Mouse (Mus musculus) macrophage (primary cell): ENCODE data around the gene C1rl. TPM values are rescaled to one million over a fixed set of nuclear protein-coding genes. Genes with fewer than 3 reads are reported as not detected.
A peak's percentile ranks its signal among the peaks of the same experiment; 100 is the strongest.
"Not testable (repeated sequence)": the region's sequence is repeated elsewhere in the genome, so short reads cannot be mapped to it uniquely, and the experiment has no call there.

Source experiments
- H3K27ac ChIP-seq: fragments of 350-480 bp; formaldehyde crosslinking; 2 replicates; pipeline ENCODE4 v1.9.0; 2021
- H3K36me3 ChIP-seq: fragments of 350-480 bp; formaldehyde crosslinking; 2 replicates; pipeline ENCODE4 v1.9.0; 2021; ENCODE audit errors: inconsistent target
- H3K4me3 ChIP-seq: fragments of 350-480 bp; formaldehyde crosslinking; 2 replicates; pipeline ENCODE4 v1.9.0; 2021; ENCODE audit errors: inconsistent target
- H3K79me2 ChIP-seq: fragments of 350-480 bp; formaldehyde crosslinking; 2 replicates; pipeline ENCODE4 v1.9.0; 2021; ENCODE audit errors: inconsistent target
- WGBS: methylation state at CpG from one replicate; pipeline ENCODE4 v1.1.7; 2026; ENCODE audit warnings: inconsistent platforms; ENCODE audit not compliant: missing documents; 5-methylcytosine and 5-hydroxymethylcytosine counted together
- polyA plus RNA-seq: library from polyadenylated mRNA; stranded (reverse); fragments of 250-400 nt; gene quantifications from 3 replicates; pipeline ENCODE4 v1.2.4, GENCODE M21; 2018; ENCODE audit warnings: inconsistent platforms

The C1rl gene
- polyA plus RNA-seq, 1 experiment from 2014 or later, result 4.9 TPM

DNA sequence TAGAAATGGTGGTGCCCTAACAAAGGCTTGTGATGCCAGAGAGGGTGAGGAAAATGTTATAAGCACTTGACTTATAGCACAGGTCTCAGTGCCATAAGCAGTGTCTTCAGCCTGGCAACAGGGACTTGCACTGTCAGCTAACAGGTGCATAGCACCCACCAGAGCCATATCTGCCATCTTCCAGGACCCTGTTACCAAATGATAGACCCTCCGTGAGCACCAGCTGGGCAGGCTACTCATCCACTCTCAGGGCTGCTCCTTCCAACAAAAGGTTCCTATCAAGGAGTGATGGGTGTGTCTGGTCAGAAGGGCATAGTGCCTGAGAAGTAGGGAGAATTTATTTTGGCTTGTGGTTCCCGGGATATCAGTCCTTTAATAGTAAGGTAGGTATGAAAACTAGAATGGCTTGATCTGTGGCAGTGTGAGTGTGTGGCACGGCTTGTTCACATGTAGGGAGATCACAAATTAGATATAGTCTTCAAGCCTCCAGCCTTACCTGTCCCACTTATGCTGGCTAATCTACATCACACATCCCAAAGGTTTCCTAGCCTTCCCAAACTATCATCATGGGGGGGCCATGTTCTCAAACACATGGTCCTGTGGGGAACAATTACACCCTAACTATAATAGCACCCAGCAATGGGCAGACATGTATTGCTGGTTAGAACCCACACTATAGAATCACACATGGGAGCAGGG lies 13.9 kb upstream of the C1rl start:
- Histone ChIP-seq H3K4me3 (no peak overlapping the region), H3K27ac (peak overlapping the region; percentile 65; the same call in 1 of the 2 replicates)
- 85% methylated on average over 3 of the region's 3 CpGs for WGBS

GRCm38 (mm10) chr6:124479573-124479930 lies 13.4 kb upstream of the C1rl start:
- WGBS, result 88% methylated on average over 3 of the region's 3 CpGs
- no peak overlapping the region for H3K4me3 ChIP-seq
- no peak overlapping the region for H3K27ac ChIP-seq
- no peaks in the 10 kb centered on the region for H3K79me2 ChIP-seq
- no peaks in the 10 kb centered on the region for H3K36me3 ChIP-seq

More for the DNA sequence above, 13.9 kb upstream of the C1rl start:
- Histone ChIP-seq H3K79me2 (no peaks in the 10 kb centered on the region), H3K36me3 (no peaks in the 10 kb centered on the region)

- H3K4me3 ChIP-seq, result no peak overlapping the region
- H3K79me2 ChIP-seq, result no peaks in the 10 kb centered on the region
- H3K27ac ChIP-seq, result no peak overlapping the region
- 35% methylated on average over 3 of the region's 4 CpGs for WGBS
- no peaks in the 10 kb centered on the region for H3K36me3 ChIP-seq
Measured at GRCm38 (mm10) chr6:124480295-124480694, 12.6 kb upstream of the C1rl start.

DNA sequence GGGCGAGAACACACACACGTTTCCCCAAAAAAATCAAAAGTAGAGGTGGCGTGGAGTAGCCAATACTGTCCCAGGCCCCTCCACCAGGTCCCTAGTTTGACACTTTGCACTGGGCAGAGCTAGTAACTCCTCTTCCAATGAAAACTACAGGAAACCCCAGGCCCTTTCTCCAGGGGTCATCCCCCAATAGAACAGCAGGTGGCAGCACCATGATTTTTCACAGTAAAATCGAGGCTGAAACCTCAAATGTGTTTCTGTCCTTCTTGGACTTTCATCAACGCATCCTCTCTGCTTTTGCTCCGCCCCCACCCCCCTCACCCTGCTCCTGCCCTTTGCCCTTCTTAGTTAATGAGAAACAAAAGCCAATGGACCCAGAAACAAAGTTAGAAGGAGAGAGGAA lies 11.3 kb upstream of the C1rl start:
- Histone ChIP-seq H3K4me3 (no peak overlapping the region), H3K27ac (no peak overlapping the region), H3K79me2 (no peaks in the 10 kb centered on the region), H3K36me3 (no peaks in the 10 kb centered on the region)
- 45% methylated on average over 6 of the region's 6 CpGs for WGBS

- H3K4me3 ChIP-seq, H3K27ac ChIP-seq, H3K79me2 ChIP-seq, H3K36me3 ChIP-seq: not testable (repeated sequence)
- WGBS, result 92% methylated on average over 2 of the region's 3 CpGs
Measured at GRCm38 (mm10) chr6:124483831-124484230, 9.1 kb upstream of the C1rl start.

DNA sequence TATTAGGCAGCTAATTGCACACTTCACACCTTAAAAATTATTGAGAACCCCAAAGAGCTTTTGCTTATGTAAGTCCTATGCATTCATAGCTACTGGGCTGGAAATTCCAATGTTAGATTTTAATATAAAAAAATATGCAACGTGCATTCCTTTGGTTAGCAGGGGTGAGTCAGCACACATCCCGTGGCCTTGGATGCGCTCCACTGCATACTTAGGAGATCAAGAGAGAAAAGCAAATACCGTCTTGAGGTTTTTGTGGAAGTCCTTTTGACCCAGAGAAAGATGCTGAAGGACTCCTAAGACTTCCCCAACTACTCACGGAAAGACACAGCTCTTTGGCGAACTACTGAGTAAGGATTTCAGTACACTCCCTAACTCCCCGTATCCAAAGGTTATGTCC lies 8.1 kb upstream of the C1rl start:
- H3K79me2 ChIP-seq, result no peaks in the 10 kb centered on the region
- H3K27ac ChIP-seq, result no peak overlapping the region
- H3K36me3 ChIP-seq, result no peaks in the 10 kb centered on the region
- H3K4me3 ChIP-seq, result no peak overlapping the region
- WGBS, result 69% methylated on average over 7 of the region's 7 CpGs

DNA sequence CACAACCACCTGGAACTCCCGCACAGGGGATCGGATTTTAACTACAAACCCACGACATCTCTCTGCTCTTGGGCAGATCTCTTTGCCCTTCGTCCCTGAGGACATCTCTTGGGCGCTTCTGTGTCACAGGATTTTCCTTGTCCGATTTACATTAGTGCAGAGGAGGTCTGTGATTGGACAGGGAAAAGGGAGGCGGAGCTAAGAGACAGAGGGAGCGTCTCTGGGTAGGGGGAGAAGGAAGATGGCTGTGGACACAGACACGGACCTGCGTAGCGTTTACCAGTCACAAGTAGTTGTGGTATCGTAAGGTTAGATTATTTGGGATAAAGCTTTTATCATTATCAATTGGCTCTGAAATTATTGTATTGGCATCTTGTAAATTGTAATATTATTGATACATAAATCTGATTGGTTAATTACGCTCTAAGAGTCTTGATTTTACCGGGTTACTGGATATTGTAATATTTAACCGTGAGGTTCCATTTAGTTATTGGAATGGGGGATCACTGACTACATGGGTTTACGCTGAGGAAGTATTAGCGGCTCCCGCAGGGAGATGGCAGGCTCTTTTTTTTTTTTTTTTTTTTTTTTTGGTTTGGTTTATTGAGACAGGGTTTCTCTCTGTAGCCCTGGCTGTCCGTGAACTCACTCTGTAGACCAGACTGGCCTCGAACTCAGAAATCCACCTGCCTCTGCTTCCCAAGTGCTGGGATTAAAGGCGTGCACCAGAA lies 7.3 kb upstream of the C1rl start:
- Histone ChIP-seq H3K4me3 (no peak overlapping the region), H3K36me3 (no peaks in the 10 kb centered on the region), H3K27ac (no peak overlapping the region), H3K79me2 (no peaks in the 10 kb centered on the region)
- WGBS, result 93% methylated on average over 18 of the region's 21 CpGs

DNA sequence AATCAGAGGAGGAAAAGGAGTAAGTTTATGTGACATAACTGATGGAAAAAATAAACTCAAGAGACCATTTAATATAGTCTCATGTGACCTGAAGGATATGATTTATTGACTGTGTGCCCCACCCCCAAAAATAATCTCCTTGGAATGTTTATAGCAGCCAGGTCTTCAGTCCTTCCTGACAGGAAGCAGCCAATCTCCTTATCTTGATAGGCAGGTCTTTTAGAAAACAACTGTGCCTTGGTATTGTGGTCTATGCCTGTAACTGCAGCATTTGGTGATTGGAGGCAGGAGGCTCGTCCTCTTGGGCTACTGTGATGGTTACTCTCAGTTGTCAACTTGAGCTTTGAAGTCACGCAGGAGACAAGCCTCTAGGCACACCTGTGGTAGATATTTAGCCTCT lies 5.4 kb upstream of the C1rl start:
- Histone ChIP-seq H3K79me2 (no peaks in the 10 kb centered on the region), H3K4me3 (no peak overlapping the region), H3K36me3 (no peaks in the 10 kb centered on the region), H3K27ac (no peak overlapping the region)
- 33% methylated on average over 2 of the region's 2 CpGs for WGBS

DNA sequence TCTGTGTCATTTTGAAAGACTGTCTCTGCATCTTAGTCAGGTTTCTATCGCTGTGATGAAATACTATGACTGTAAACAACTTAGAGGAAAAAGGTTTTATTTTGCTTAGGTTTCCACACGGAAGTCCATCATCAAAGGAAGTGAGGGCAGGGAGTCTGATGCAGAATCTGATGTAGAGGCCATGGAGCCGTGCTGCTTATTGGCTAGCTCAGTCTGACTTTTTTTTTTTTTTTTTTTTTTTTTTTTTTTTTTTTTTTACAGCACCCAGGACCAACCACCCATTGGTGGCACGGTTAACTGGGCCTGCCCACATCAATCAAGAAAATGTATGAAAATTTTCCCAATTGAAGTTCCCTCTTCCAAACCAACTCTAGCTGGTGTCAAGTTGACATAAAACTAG lies 4.0 kb upstream of the C1rl start:
- Histone ChIP-seq H3K36me3 (no peaks in the 10 kb centered on the region), H3K27ac (no peak overlapping the region), H3K79me2 (no peaks in the 10 kb centered on the region), H3K4me3 (no peak overlapping the region)
- WGBS, result 84% methylated on average over 3 of the region's 4 CpGs

GRCm38 (mm10) chr6:124491427-124491826 lies 1.5 kb upstream of the C1rl start:
- no peak overlapping the region for H3K27ac ChIP-seq
- H3K79me2 ChIP-seq, result no peaks in the 10 kb centered on the region
- no peak overlapping the region for H3K4me3 ChIP-seq
- no peaks in the 10 kb centered on the region for H3K36me3 ChIP-seq
- 52% methylated on average over 6 of the region's 6 CpGs for WGBS

DNA sequence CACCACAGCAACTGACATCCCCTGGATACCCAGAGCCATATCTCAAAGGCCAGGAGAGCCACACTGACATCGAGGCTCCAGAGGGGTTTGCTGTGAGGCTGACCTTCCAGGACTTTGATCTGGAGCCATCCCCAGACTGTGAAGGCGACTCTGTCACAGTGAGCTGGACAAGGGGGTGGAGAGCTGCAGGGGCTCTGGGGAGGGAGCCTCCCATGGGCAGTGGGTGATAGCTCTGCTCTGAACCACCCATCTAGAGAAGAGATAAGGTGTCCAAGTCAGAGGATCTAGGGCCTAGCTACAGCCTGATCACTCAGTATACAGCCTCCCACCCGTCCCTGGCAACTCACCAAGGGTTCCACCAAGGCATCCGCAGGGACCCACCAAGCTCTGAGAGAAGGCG lies 973 bp downstream of the C1rl start:
- Histone ChIP-seq H3K36me3 (no peaks in the 10 kb centered on the region), H3K27ac (no peak overlapping the region), H3K79me2 (no peaks in the 10 kb centered on the region), H3K4me3 (no peak overlapping the region)
- WGBS, result 89% methylated on average over 5 of the region's 5 CpGs

DNA sequence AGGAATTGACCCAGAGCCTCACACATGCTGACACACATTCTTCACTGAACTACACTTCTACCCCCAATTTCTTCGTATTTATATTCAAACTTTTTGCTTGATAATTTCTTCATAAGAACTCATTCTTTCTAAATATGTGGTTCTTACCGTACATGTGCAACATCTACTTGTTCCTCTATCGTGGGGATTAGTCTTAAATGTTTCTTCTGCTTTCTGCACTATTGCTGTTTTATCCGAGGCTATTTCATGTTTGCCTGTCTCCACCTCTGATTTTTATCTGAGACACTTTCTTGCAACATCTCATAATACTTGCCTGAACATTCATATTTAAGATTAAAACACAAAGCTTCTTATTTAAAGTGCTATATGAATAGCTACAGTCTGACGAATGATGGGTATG lies 3.1 kb downstream of the C1rl start:
- no peak overlapping the region for H3K27ac ChIP-seq
- no peaks in the 10 kb centered on the region for H3K79me2 ChIP-seq
- H3K36me3 ChIP-seq, result no peaks in the 10 kb centered on the region
- 15% methylated on average over 5 of the region's 5 CpGs for WGBS
- H3K4me3 ChIP-seq, result no peak overlapping the region

DNA sequence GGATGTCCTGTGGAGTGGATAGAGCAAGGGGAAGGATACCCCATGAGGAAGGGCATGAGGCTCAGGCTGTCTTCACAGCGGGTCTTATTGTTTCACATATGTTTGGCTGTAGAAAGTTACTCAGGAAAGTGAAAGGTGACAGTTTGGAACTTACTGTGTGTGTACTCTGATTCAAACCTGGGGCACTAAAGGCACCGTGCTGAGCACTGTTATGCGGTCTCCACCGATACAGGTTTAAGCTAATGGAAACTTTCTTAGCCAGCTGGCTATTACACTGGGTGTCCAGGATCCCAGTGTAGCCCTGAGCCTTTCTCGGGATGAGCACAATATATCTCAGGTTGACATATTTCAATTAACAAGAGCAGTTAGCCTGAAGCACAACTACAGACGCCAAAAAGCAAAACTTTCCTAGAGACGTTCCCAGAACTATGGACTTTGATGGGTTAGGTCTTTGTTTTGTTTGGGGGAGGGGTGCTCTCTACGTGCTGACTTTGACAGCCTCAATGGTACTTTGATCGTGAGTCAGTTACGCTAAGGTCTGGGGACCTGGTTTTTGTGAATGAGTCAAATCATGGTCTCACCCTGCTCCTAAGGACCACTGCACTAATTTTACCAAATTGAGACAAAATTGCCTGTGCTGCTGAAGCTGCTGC lies 7.1 kb downstream of the C1rl start:
- WGBS, result 91% methylated on average over 10 of the region's 10 CpGs
- no peaks in the 10 kb centered on the region for H3K79me2 ChIP-seq
- no peaks in the 10 kb centered on the region for H3K36me3 ChIP-seq
- no peak overlapping the region for H3K4me3 ChIP-seq
- H3K27ac ChIP-seq, result no peak overlapping the region

DNA sequence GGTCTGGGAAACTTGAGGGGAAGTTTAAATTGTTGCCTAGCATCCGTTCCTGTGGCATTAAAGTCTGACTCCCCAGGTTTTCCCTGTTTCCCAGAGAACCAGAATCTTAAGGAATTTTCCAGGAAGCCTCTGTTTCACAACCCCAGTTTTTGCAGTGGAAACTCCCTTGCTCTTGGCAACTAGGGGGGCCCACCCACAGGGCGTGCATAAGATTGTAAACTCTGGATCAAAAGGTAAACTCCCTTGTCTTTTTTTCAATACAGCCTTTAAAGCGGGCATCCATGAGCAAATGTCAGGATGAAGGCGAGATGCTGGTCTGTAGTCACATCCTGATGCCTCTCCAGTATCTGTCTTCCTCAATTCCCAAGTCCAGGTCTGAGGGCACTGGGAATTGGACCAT lies 8.6 kb downstream of the C1rl start:
- 94% methylated on average over 4 of the region's 4 CpGs for WGBS
- Histone ChIP-seq H3K79me2 (no peaks in the 10 kb centered on the region), H3K36me3 (no peaks in the 10 kb centered on the region), H3K27ac (no peak overlapping the region), H3K4me3 (no peak overlapping the region)

DNA sequence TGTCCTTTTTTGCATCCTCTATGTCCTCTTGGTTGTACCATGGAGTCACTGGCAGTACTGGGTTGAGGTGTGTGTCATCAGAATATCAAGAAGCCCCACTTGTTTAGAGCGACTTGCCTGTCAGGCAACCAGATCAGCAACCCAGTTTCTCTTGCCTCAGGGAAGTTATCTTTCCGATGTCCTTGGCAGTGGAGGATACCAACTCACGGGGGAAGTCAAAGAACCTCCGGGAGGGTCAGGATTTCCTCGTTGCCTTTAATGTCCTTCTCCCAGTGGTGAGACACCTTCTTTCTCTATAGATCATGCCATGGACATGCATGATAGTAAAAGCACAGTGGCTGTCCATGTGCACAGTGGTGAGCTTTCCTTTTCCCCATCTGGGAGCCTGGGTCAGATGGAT lies 9.1 kb downstream of the C1rl start:
- Histone ChIP-seq H3K36me3 (no peaks in the 10 kb centered on the region), H3K27ac (no peak overlapping the region), H3K4me3 (no peak overlapping the region), H3K79me2 (no peaks in the 10 kb centered on the region)
- WGBS, result 94% methylated on average over 5 of the region's 5 CpGs
